Mouse (Mus musculus) layer of hippocampus, adult 2 months (tissue): ENCODE results near the gene Arrdc1. TPM values are rescaled to one million over a fixed set of nuclear protein-coding genes. Genes with fewer than 3 reads are reported as not detected.

Source experiments
- DNase-seq, 2 experiments: peaks; one replicate each; pipeline ENCODE4 v3.0.0; 2022; ENCODE audit warnings: low spot score in 2 of 2
- H3K27ac ChIP-seq: fragments of 200-600 bp; 2 replicates; pipeline ENCODE4 v1.8.1; 2022
- H3K4me3 ChIP-seq: fragments of 200-600 bp; 2 replicates; pipeline ENCODE4 v1.8.1; 2022; ENCODE audit warnings: mild to moderate bottlenecking
- CTCF ChIP-seq: fragments of 200-600 bp; conservative IDR thresholded peaks from 2 replicates; pipeline ENCODE4 v1.8.1; 2022; ENCODE audit warnings: antibody characterized with exemption, mild to moderate bottlenecking, moderate library complexity
- total RNA-seq, 2 experiments: library from RNA; stranded (reverse); gene quantifications; 2 replicates each; pipeline ENCODE4 v1.2.3; 2021

Arrdc1 gene
- total RNA-seq, 2 experiments from 2014 or later, result 11.5 to 18.3 TPM

DNA sequence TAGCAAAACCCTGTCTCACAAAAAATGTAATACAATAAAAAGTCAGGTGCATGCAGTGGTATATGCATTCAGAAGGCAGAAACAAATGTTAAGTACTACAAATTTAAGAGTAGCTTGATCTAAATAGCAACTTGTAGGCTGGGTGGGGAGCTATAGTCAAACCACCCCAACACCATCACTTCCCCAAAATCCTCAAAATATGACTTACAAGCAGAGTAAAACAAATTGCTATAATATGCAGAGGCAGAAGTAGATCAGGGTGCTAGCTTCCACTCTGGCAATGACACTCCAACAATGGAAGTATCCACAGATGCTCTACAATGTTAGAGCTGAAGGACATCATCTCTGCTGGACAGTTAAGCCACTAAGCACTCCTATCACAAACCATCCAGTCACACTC, 22.5 kb downstream of the Arrdc1 start:
- no peak overlapping the region for H3K27ac ChIP-seq
- H3K4me3 ChIP-seq, result no peak overlapping the region
- no peak for TF ChIP-seq CTCF
- DNase-seq, result no peak

DNA sequence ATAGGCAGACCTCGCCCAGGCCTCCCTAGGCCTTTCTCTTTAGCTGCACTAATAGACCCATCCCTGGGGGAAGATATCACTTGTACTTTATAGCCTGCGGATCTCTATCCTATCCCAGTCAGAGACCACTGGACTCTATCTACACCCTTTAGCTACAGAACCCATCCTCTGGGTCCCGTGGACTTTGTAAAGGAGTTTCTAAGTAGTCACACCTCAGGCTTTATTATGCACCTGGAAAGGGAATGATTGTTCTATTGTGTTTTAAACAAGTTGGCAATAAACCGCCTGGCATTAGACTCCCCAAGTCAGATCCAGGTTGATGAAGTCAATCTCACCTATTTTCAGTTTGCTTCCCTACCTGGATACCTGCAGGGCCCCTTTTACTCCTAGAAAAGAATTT, 22.9 kb downstream of the Arrdc1 start:
- no peak overlapping the region for H3K27ac ChIP-seq
- no peak overlapping the region for H3K4me3 ChIP-seq
- TF ChIP-seq CTCF, result no peak
- no peak for DNase-seq

DNA sequence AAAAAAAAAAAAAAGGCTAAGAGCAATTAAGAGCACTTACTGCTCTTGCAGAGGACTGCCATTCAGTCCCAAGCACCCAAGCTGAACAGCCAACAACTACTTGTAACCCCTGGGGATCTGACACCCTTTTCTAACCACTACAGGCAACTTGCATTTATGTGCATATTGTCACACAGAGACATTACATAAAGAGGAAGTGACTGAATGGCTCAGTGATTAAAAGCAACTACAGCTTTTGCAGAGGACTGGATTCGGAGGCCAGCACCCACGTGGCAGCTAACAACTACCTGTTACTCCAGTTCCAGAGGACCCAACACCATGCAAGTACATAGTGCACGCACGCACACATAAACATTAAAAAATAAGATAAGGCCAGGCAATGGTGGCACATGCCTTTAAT, 24.6 kb downstream of the Arrdc1 start:
- no peak for DNase-seq
- no peak for TF ChIP-seq CTCF
- H3K27ac ChIP-seq, result no peak overlapping the region
- H3K4me3 ChIP-seq, result no peak overlapping the region

- H3K27ac ChIP-seq, result peak overlapping the region; percentile 79
- H3K4me3 ChIP-seq, result no peak overlapping the region
- DNase-seq, result no peak
- TF ChIP-seq CTCF, result no peak
Observed at GRCm38 (mm10) chr2:24905653-24906155, 29.3 kb downstream of the Arrdc1 start.

- no peak for TF ChIP-seq CTCF
- Histone ChIP-seq H3K27ac (peak overlapping the region; percentile 79), H3K4me3 (no peak overlapping the region)
- no peak for DNase-seq
Observed at GRCm38 (mm10) chr2:24904823-24905652, 30.0 kb downstream of the Arrdc1 start.

GRCm38 (mm10) chr2:24902999-24903398, 32.1 kb downstream of the Arrdc1 start:
- H3K4me3 ChIP-seq, result no peak overlapping the region

GRCm38 (mm10) chr2:24901055-24901454, 34.0 kb downstream of the Arrdc1 start:
- TF ChIP-seq CTCF, result no peak
- H3K4me3 ChIP-seq, result no peak overlapping the region
- H3K27ac ChIP-seq, result peak overlapping the region; percentile 53
- DNase-seq, result peak in 1 of 2 experiments; percentile 37

More at GRCm38 (mm10) chr2:24902999-24903398, 32.1 kb downstream of the Arrdc1 start:
- DNase-seq, result no peak
- TF ChIP-seq CTCF, result peak; percentile 67
- H3K27ac ChIP-seq, result peak overlapping the region; percentile 78

GRCm38 (mm10) chr2:24899292-24899691, 35.8 kb downstream of the Arrdc1 start:
- Histone ChIP-seq H3K27ac (no peak overlapping the region), H3K4me3 (no peak overlapping the region)
- DNase-seq, result no peak
- no peak for TF ChIP-seq CTCF

DNA sequence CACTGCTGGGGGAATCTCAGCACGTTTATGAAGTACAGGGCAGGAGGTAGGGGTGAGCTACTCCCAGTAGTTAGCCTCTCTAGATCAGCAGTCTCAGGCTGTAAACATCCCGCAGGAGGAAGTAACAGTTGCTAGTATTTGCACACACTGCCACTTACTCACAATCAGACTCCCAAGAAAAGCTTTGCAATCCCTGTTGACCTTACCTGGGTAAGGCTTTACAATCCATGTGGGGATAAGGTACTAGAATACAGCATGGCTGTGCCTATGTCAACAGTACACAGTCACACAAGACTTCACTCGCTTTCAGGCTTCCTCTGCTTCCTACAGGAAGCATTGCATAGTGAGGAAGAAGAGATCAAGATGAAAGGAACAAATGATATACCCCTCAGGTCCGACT, 38.3 kb downstream of the Arrdc1 start:
- no peak for DNase-seq
- Histone ChIP-seq H3K4me3 (no peak overlapping the region), H3K27ac (no peak overlapping the region)
- TF ChIP-seq CTCF, result no peak

DNA sequence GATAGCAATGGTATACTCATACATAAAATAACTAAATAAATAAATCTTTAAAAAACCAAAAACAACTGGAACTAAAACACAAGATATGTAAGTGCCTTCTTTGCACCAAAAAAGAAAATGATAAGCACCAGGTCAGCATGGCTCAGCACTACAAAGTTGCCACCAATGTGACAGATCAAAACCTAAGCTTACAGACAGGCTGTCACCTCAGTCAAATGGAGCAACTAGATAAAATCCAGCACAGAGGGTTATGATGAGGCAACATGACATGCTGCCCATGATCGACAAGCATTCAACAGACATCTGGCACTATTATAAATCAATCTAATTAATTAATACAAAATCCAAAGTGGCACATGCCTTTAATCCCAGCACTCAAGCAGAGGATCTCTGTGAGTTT, 40.8 kb downstream of the Arrdc1 start:
- Histone ChIP-seq H3K4me3 (no peak overlapping the region), H3K27ac (no peak overlapping the region)
- no peak for DNase-seq
- no peak for TF ChIP-seq CTCF

- Histone ChIP-seq H3K4me3 (no peak overlapping the region), H3K27ac (no peak overlapping the region)
- DNase-seq, result no peak
- TF ChIP-seq CTCF, result no peak
Observed at GRCm38 (mm10) chr2:24892318-24892717, 42.7 kb downstream of the Arrdc1 start.

GRCm38 (mm10) chr2:24890541-24891447, 44.3 kb downstream of the Arrdc1 start:
- DNase-seq, result no peak
- TF ChIP-seq CTCF, result no peak
- Histone ChIP-seq H3K4me3 (no peak overlapping the region), H3K27ac (0 out of 2 replicates have a peak overlapping the region, but pooled peaks have one; percentile 23)

GRCm38 (mm10) chr2:24888895-24889294, 46.2 kb downstream of the Arrdc1 start:
- TF ChIP-seq CTCF, result peak; percentile 62
- peak overlapping the region; percentile 39; the same call in 1 of the 2 replicates for H3K27ac ChIP-seq
- DNase-seq, result no peak
- H3K4me3 ChIP-seq, result no peak overlapping the region
